ENCODE assay signal across 12 mouse cellular contexts in the genomic region with DNA sequence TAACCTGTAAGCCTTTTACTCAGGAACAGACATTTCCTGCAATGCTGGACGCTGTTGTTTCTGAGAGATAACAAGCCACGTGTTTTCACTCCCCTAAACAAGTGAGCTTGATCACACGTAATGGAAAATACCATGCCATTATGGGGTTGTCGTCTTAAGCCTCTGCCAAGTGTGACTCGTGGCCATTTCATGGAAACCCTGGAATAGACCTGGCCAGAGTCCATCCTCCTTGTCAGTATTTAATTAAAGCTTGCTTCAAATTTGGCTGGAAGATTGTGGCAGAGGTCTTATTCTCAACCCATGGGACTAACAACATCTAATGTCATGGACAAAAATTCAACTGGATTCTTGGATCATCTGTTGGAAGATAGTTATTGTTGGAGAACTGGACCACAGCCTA. TPM values are rescaled to one million over a fixed set of nuclear protein-coding genes. Genes with fewer than 3 reads are reported as not detected.
DNase-seq lines count a peak whose midpoint lies in the region; ATAC-seq and TF ChIP-seq lines count a peak whose summit lies in the region.
"Had no signal": no experiment of that assay in that cellular context is flagged by ENCODE, and none has a peak within 500 bp of the region (broad histone marks: within the 10 kb centered on the region; RNA-seq: fewer than 3 reads in every experiment).

No protein-coding gene starts in this region.

- no peaks in the 10 kb centered on the region for H3K9me3 ChIP-seq in heart, embryonic 11.5 days (replicated peaks; ENCODE audit: control insufficient read depth, low read length)
- H3K9me3 ChIP-seq in midbrain, embryonic 11.5 days (ENCODE audit: control insufficient read depth, low read length) = no peaks in the 10 kb centered on the region
- no peaks in the 10 kb centered on the region for H3K9me3 ChIP-seq in midbrain, embryonic 10.5 days (replicated peaks)
- H3K9me3 ChIP-seq in heart, postnatal 0 days (replicated peaks; ENCODE audit: control insufficient read depth, low read length) = no peaks in the 10 kb centered on the region
- H3K9me3 ChIP-seq in stomach, postnatal 0 days (ENCODE audit: control insufficient read depth, low read length) = no peaks in the 10 kb centered on the region
- no peaks in the 10 kb centered on the region for H3K9me3 ChIP-seq in embryonic facial prominence, embryonic 10.5 days
- H3K9me3 ChIP-seq: forebrain, embryonic 13.5 days had no signal

- no peak for ATAC-seq in heart, embryonic 11.5 days (replicated peaks; ENCODE audit: insufficient number of reproducible peaks, low FRiP score, low TSS enrichment)
- no peak for ATAC-seq in midbrain, embryonic 11.5 days (ENCODE audit: low FRiP score)
- peak; percentile 94 for ATAC-seq in heart, postnatal 0 days (ENCODE audit: insufficient read depth, low read depth)
- ATAC-seq in stomach, postnatal 0 days (ENCODE audit: low FRiP score, low TSS enrichment) = no peak
- ATAC-seq: activated CD4-positive, CD25-positive, alpha-beta regulatory T cell, adult 4 months; forebrain, embryonic 13.5 days had no signal

- no peak for TF ChIP-seq CTCF in heart, postnatal 0 days (IDR thresholded peaks at IDR 0.05; ENCODE audit: low read depth)
- TF ChIP-seq CTCF in stomach, postnatal 0 days (IDR thresholded peaks at IDR 0.05; ENCODE audit: low read depth) = no peak
- no peak for TF ChIP-seq CTCF in layer of hippocampus, adult 2 months (conservative IDR thresholded peaks at IDR 0.05)

- peaks cover 3% of the 10 kb centered on the region; the same call in 1 of the 2 replicates for H3K4me1 ChIP-seq in heart, embryonic 11.5 days (ENCODE audit: control insufficient read depth, insufficient read depth, low read length)
- H3K4me1 ChIP-seq in midbrain, embryonic 11.5 days (ENCODE audit: control insufficient read depth, insufficient read depth, low read length) = no peaks in the 10 kb centered on the region
- H3K4me1 ChIP-seq in midbrain, embryonic 10.5 days = no peaks in the 10 kb centered on the region
- H3K4me1 ChIP-seq in heart, postnatal 0 days (ENCODE audit: control insufficient read depth, insufficient read depth) = peaks cover 44% of the 10 kb centered on the region
- H3K4me1 ChIP-seq in stomach, postnatal 0 days (replicated peaks; ENCODE audit: control insufficient read depth, insufficient read depth) = no peaks in the 10 kb centered on the region
- H3K4me1 ChIP-seq in embryonic facial prominence, embryonic 10.5 days = peaks cover 12% of the 10 kb centered on the region

- H3K9ac ChIP-seq in heart, embryonic 11.5 days (ENCODE audit: low read depth, low read length) = no peak overlapping the region
- H3K9ac ChIP-seq in midbrain, embryonic 11.5 days (ENCODE audit: low read length) = no peak overlapping the region
- H3K9ac ChIP-seq in heart, postnatal 0 days (replicated peaks; ENCODE audit: low read depth, low read length) = no peak overlapping the region
- no peak overlapping the region for H3K9ac ChIP-seq in stomach, postnatal 0 days (ENCODE audit: low read length)
- H3K9ac ChIP-seq: forebrain, embryonic 13.5 days had no signal

- no peaks in the 10 kb centered on the region for H3K36me3 ChIP-seq in heart, embryonic 11.5 days (ENCODE audit: control insufficient read depth, insufficient read depth, low read length)
- H3K36me3 ChIP-seq in midbrain, embryonic 11.5 days (ENCODE audit: control insufficient read depth, insufficient read depth, low read length) = no peaks in the 10 kb centered on the region
- no peaks in the 10 kb centered on the region for H3K36me3 ChIP-seq in midbrain, embryonic 10.5 days
- no peaks in the 10 kb centered on the region for H3K36me3 ChIP-seq in heart, postnatal 0 days (replicated peaks; ENCODE audit: control insufficient read depth, insufficient read depth, low read length)
- no peaks in the 10 kb centered on the region for H3K36me3 ChIP-seq in stomach, postnatal 0 days (ENCODE audit: control insufficient read depth, insufficient read depth, low read length)
- H3K36me3 ChIP-seq in embryonic facial prominence, embryonic 10.5 days (replicated peaks) = no peaks in the 10 kb centered on the region

- 27% methylated on average over 5 of the region's 5 CpGs for WGBS in heart, embryonic 11.5 days (ENCODE audit: insufficient replicate concordance)
- WGBS in midbrain, embryonic 11.5 days = 67% methylated on average over 5 of the region's 5 CpGs
- WGBS in midbrain, embryonic 10.5 days = 65% methylated on average over 5 of the region's 5 CpGs
- WGBS in heart, postnatal 0 days = 3% methylated on average over 5 of the region's 5 CpGs
- 42% methylated on average over 5 of the region's 5 CpGs for WGBS in stomach, postnatal 0 days
- 64% methylated on average over 5 of the region's 5 CpGs for WGBS in embryonic facial prominence, embryonic 10.5 days

- no peaks in the 10 kb centered on the region for H3K27me3 ChIP-seq in heart, embryonic 11.5 days (ENCODE audit: control insufficient read depth, insufficient read depth, low read length)
- no peaks in the 10 kb centered on the region for H3K27me3 ChIP-seq in midbrain, embryonic 11.5 days (ENCODE audit: control insufficient read depth, insufficient read depth, low read length)
- no peaks in the 10 kb centered on the region for H3K27me3 ChIP-seq in midbrain, embryonic 10.5 days (ENCODE audit: low read depth, poor library complexity, severe bottlenecking)
- H3K27me3 ChIP-seq in heart, postnatal 0 days (ENCODE audit: control insufficient read depth, insufficient read depth, low read length) = no peaks in the 10 kb centered on the region
- no peaks in the 10 kb centered on the region for H3K27me3 ChIP-seq in stomach, postnatal 0 days (ENCODE audit: control insufficient read depth, insufficient read depth, low read length)
- no peaks in the 10 kb centered on the region for H3K27me3 ChIP-seq in embryonic facial prominence, embryonic 10.5 days (replicated peaks; ENCODE audit: low read depth, poor library complexity, severe bottlenecking)
- H3K27me3 ChIP-seq: forebrain, embryonic 13.5 days had no signal

- TF ChIP-seq EP300 in heart, postnatal 0 days (IDR thresholded peaks at IDR 0.05; ENCODE audit: low read depth) = peak; percentile 99
- no peak for TF ChIP-seq EP300 in stomach, postnatal 0 days (optimal IDR thresholded peaks at IDR 0.05)

- no peak overlapping the region for H3K4me3 ChIP-seq in heart, embryonic 11.5 days (ENCODE audit: low read depth, low read length)
- H3K4me3 ChIP-seq in midbrain, embryonic 11.5 days (ENCODE audit: low read depth, low read length) = no peak overlapping the region
- no peak overlapping the region for H3K4me3 ChIP-seq in midbrain, embryonic 10.5 days
- H3K4me3 ChIP-seq in heart, postnatal 0 days (ENCODE audit: low read depth, low read length) = no peak overlapping the region
- H3K4me3 ChIP-seq in stomach, postnatal 0 days (ENCODE audit: low read depth, low read length) = no peak overlapping the region
- no peak overlapping the region for H3K4me3 ChIP-seq in embryonic facial prominence, embryonic 10.5 days
- no peak overlapping the region for H3K4me3 ChIP-seq in layer of hippocampus, adult 2 months
- H3K4me3 ChIP-seq: forebrain, embryonic 13.5 days had no signal

- peak; percentile 97 for DNase-seq in heart, adult 11 months
- peak; percentile 81 for DNase-seq in midbrain, embryonic 11.5 days (ENCODE audit: low spot score, missing footprints)
- no peak for DNase-seq in midbrain, embryonic 10.5 days (ENCODE audit: low spot score)
- DNase-seq in heart, postnatal 0 days (ENCODE audit: low spot score) = peak; percentile 96
- DNase-seq in stomach, postnatal 0 days (ENCODE audit: low spot score) = peak; percentile 13
- DNase-seq in embryonic facial prominence, embryonic 10.5 days (ENCODE audit: low spot score) = no peak
- no peak for DNase-seq in layer of hippocampus, adult 2 months (ENCODE audit: low spot score in 2 of 2)
- DNase-seq: cerebellum, adult 11 months; lung, adult 2 months had no signal

- no peak overlapping the region for H3K4me2 ChIP-seq in heart, embryonic 11.5 days
- no peak overlapping the region for H3K4me2 ChIP-seq in midbrain, embryonic 11.5 days
- peak overlapping the region; percentile 24 for H3K4me2 ChIP-seq in heart, postnatal 0 days (ENCODE audit: low read depth, low read length)
- H3K4me2 ChIP-seq in stomach, postnatal 0 days (replicated peaks; ENCODE audit: low read depth) = no peak overlapping the region
- H3K4me2 ChIP-seq: forebrain, embryonic 13.5 days had no signal

- no peak overlapping the region for H3K27ac ChIP-seq in heart, embryonic 11.5 days (ENCODE audit: low read depth, low read length)
- H3K27ac ChIP-seq in midbrain, embryonic 11.5 days (ENCODE audit: low read depth, low read length) = no peak overlapping the region
- no peak overlapping the region for H3K27ac ChIP-seq in midbrain, embryonic 10.5 days (replicated peaks)
- H3K27ac ChIP-seq in heart, postnatal 0 days (ENCODE audit: low read depth) = peak overlapping the region; percentile 95
- H3K27ac ChIP-seq in stomach, postnatal 0 days (replicated peaks) = no peak overlapping the region
- no peak overlapping the region for H3K27ac ChIP-seq in embryonic facial prominence, embryonic 10.5 days (replicated peaks)
- H3K27ac ChIP-seq in layer of hippocampus, adult 2 months = no peak overlapping the region
- H3K27ac ChIP-seq: forebrain, embryonic 13.5 days had no signal

RNA-seq across cellular contexts. Expression of a gene that starts 16.8 kb away (rescaled TPM):
- 6.8 and 6.9 TPM in 2 replicates for polyA plus RNA-seq in heart, embryonic 11.5 days (2014; fragmentation: Nextera tagmentation; extraction: Ambion mirVana)
- 6.7 and 7.9 TPM in 2 replicates for polyA plus RNA-seq in midbrain, embryonic 11.5 days (2014; fragmentation: Nextera tagmentation; extraction: Ambion mirVana)
- 5.6 and 7.3 TPM in 2 replicates for polyA plus RNA-seq in midbrain, embryonic 10.5 days (2016; fragmentation: Nextera tagmentation; extraction: Ambion mirVana)
- 20.8 and 34.6 TPM in 2 replicates for total RNA-seq in heart, postnatal 0 days (2014; rRNA removed; ENCODE audit: low replicate concordance)
- 19.7 and 19.9 TPM in 2 replicates for polyA plus RNA-seq in heart, postnatal 0 days (2015; fragmentation: Nextera tagmentation; extraction: Ambion mirVana)
- polyA plus RNA-seq in stomach, postnatal 0 days (2015; fragmentation: Nextera tagmentation; extraction: Ambion mirVana) = 777 and 946 TPM in 2 replicates
- 6.7 and 7.8 TPM in 2 replicates for polyA plus RNA-seq in embryonic facial prominence, embryonic 10.5 days (2016; fragmentation: Nextera tagmentation; extraction: Ambion mirVana)
- total RNA-seq in layer of hippocampus, adult 2 months (2021) = 1 to 10 TPM; 5.8 to 7.0 TPM

RNA-seq across cellular contexts. Expression of a gene that starts 38.7 kb away (rescaled TPM):
- polyA plus RNA-seq in heart, embryonic 11.5 days (2014; fragmentation: Nextera tagmentation; extraction: Ambion mirVana) = 48.4 and 48.8 TPM in 2 replicates
- polyA plus RNA-seq in midbrain, embryonic 11.5 days (2014; fragmentation: Nextera tagmentation; extraction: Ambion mirVana) = 69.5 and 81.7 TPM in 2 replicates
- polyA plus RNA-seq in midbrain, embryonic 10.5 days (2016; fragmentation: Nextera tagmentation; extraction: Ambion mirVana) = 89.7 and 91.4 TPM in 2 replicates
- 9.4 and 26.1 TPM in 2 replicates for total RNA-seq in heart, postnatal 0 days (2014; rRNA removed; ENCODE audit: low replicate concordance)
- 32.4 and 35.6 TPM in 2 replicates for polyA plus RNA-seq in heart, postnatal 0 days (2015; fragmentation: Nextera tagmentation; extraction: Ambion mirVana)
- polyA plus RNA-seq in stomach, postnatal 0 days (2015; fragmentation: Nextera tagmentation; extraction: Ambion mirVana) = 44.5 and 48.8 TPM in 2 replicates
- polyA plus RNA-seq in embryonic facial prominence, embryonic 10.5 days (2016; fragmentation: Nextera tagmentation; extraction: Ambion mirVana) = 104 and 106 TPM in 2 replicates
- 10 to 100 TPM; 38.5 to 48.6 TPM for total RNA-seq in layer of hippocampus, adult 2 months (2021)

RNA-seq across cellular contexts. Expression of a gene that starts 50.0 kb away (rescaled TPM):
- polyA plus RNA-seq in heart, embryonic 11.5 days (2014; fragmentation: Nextera tagmentation; extraction: Ambion mirVana) = 34.6 and 35.2 TPM in 2 replicates
- 53.1 and 56.4 TPM in 2 replicates for polyA plus RNA-seq in midbrain, embryonic 11.5 days (2014; fragmentation: Nextera tagmentation; extraction: Ambion mirVana)
- 54.4 and 61.8 TPM in 2 replicates for polyA plus RNA-seq in midbrain, embryonic 10.5 days (2016; fragmentation: Nextera tagmentation; extraction: Ambion mirVana)
- total RNA-seq in heart, postnatal 0 days (2014; rRNA removed; ENCODE audit: low replicate concordance) = 37.5 and 40.5 TPM in 2 replicates
- polyA plus RNA-seq in heart, postnatal 0 days (2015; fragmentation: Nextera tagmentation; extraction: Ambion mirVana) = 18.4 and 20.4 TPM in 2 replicates
- 25.2 and 26.4 TPM in 2 replicates for polyA plus RNA-seq in stomach, postnatal 0 days (2015; fragmentation: Nextera tagmentation; extraction: Ambion mirVana)
- 62.2 and 67.5 TPM in 2 replicates for polyA plus RNA-seq in embryonic facial prominence, embryonic 10.5 days (2016; fragmentation: Nextera tagmentation; extraction: Ambion mirVana)
- total RNA-seq in layer of hippocampus, adult 2 months (2021) = 10 to 100 TPM; 37.1 to 38.0 TPM

Comparison
In these comparisons a context has a peak if more than half of its experiments do, and no peak if none do; other contexts are left out.
1. DNase-seq: peak in heart, adult 11 months (single experiment), midbrain, embryonic 11.5 days (single experiment), heart, postnatal 0 days (single experiment) and stomach, postnatal 0 days (single experiment); none in midbrain, embryonic 10.5 days (single experiment), embryonic facial prominence, embryonic 10.5 days (single experiment) and layer of hippocampus, adult 2 months (0 of 2).
2. RNA of a gene that starts 16.8 kb away (polyA plus RNA-seq): 777 to 946 TPM in stomach, postnatal 0 days; 19.7 to 19.9 TPM in heart, postnatal 0 days, 6.7 to 7.8 TPM in embryonic facial prominence, embryonic 10.5 days, 5.6 to 7.3 TPM in midbrain, embryonic 10.5 days, 6.8 to 6.9 TPM in heart, embryonic 11.5 days and 6.7 to 7.9 TPM in midbrain, embryonic 11.5 days; every median in the first group is over 10 times any median in the second.